Mouse (Mus musculus) forebrain, postnatal 0 days (tissue): ENCODE measurements around the gene Zcchc17. TPM values are rescaled to one million over a fixed set of nuclear protein-coding genes. Genes with fewer than 3 reads are reported as not detected.

Experiments used
- ATAC-seq: fragments of 200-750 bp; cut with Nextera tagmentation; 2 replicates; pipeline ENCODE4 v1.8.0; 2017; ENCODE audit warnings: mild to moderate bottlenecking, moderate library complexity
- DNase-seq: peaks from one replicate; pipeline ENCODE4 v3.0.0-alpha.2; 2015
- H3K27ac ChIP-seq: fragments of 300-500 bp; sonication (generic); 2 replicates; pipeline ENCODE4 v1.5.1; 2014; ENCODE audit warnings: low read depth, mild to moderate bottlenecking, antibody characterized with exemption, low read length, moderate library complexity, mixed read lengths
- H3K27me3 ChIP-seq: fragments of 300-500 bp; sonication (generic); 2 replicates; pipeline ENCODE4 v1.6.1; 2014; ENCODE audit warnings: mild to moderate bottlenecking, low read length, mixed read lengths; ENCODE audit not compliant: insufficient read depth
- H3K36me3 ChIP-seq: fragments of 300-500 bp; sonication (generic); 2 replicates; pipeline ENCODE4 v1.6.1; 2014; ENCODE audit warnings: mild to moderate bottlenecking, moderate library complexity; ENCODE audit not compliant: insufficient read depth
- H3K4me1 ChIP-seq: fragments of 300-500 bp; sonication (generic); 2 replicates; pipeline ENCODE4 v1.6.1; 2014; ENCODE audit warnings: antibody characterized with exemption; ENCODE audit not compliant: insufficient read depth
- H3K4me2 ChIP-seq: fragments of 300-500 bp; sonication (generic); 2 replicates; pipeline ENCODE4 v1.6.1; 2014; ENCODE audit warnings: low read depth, mild to moderate bottlenecking, moderate library complexity
- H3K4me3 ChIP-seq: fragments of 300-500 bp; sonication (generic); 2 replicates; pipeline ENCODE4 v1.5.1; 2014; ENCODE audit warnings: low read depth, low read length, mixed read lengths
- H3K9ac ChIP-seq: fragments of 300-500 bp; sonication (generic); 2 replicates; pipeline ENCODE4 v1.6.1; 2014; ENCODE audit warnings: mild to moderate bottlenecking
- H3K9me3 ChIP-seq: fragments of 300-500 bp; sonication (generic); 2 replicates; pipeline ENCODE4 v1.6.1; 2016; ENCODE audit warnings: low read length
- CTCF ChIP-seq: sonication (generic); IDR thresholded peaks from 2 replicates; pipeline ENCODE4 v1.5.1; 2016; ENCODE audit warnings: antibody characterized with exemption, control low read depth, low read depth
- WGBS: fragments of 180-500 bp; shearing (Covaris S2); extraction: QIAGEN DNeasy Blood & Tissue Kit; methylation state at CpG from one replicate; pipeline ENCODE4 v1.1.7; 2014; 5-methylcytosine and 5-hydroxymethylcytosine counted together
- polyA plus RNA-seq: library from polyadenylated mRNA; unstranded; fragments of >200 nt; fragmentation: Nextera tagmentation; extraction: Ambion mirVana; gene quantifications from 2 replicates; pipeline ENCODE4 v1.2.1, GENCODE M21; 2015
- total RNA-seq: library from RNA; depleted of rRNA; stranded (reverse); fragments of >200 nt; gene quantifications from 2 replicates; pipeline ENCODE4 v1.2.3, GENCODE M21; 2014

Gene Zcchc17
- total and polyA plus RNA-seq, 2 experiments from 2014 or later: 41.3 to 97.8 TPM

GRCm38 (mm10) chr4:130341691-130342090, 18.1 kb downstream of the Zcchc17 start:
- H3K9ac ChIP-seq: no peak overlapping the region
- H3K9me3 ChIP-seq: no peaks in the 10 kb centered on the region
- H3K4me3 ChIP-seq: no peak overlapping the region
- no peak overlapping the region for H3K4me2 ChIP-seq
- peak; percentile 85 for TF ChIP-seq CTCF
- no peak overlapping the region for H3K27ac ChIP-seq
- H3K36me3 ChIP-seq: peaks cover 33% of the 10 kb centered on the region
- DNase-seq: peak; percentile 71
- no peaks in the 10 kb centered on the region for H3K27me3 ChIP-seq
- no peaks in the 10 kb centered on the region for H3K4me1 ChIP-seq
- 0 out of 2 replicates have a peak, but pooled peaks have one; percentile 42 for ATAC-seq
- WGBS: 25% methylated on average over 4 of the region's 4 CpGs

GRCm38 (mm10) chr4:130335867-130336266, 23.9 kb downstream of the Zcchc17 start:
- Histone ChIP-seq H3K4me3 (no peak overlapping the region), H3K4me2 (no peak overlapping the region), H3K27me3 (no peaks in the 10 kb centered on the region), H3K27ac (no peak overlapping the region), H3K9ac (no peak overlapping the region), H3K4me1 (no peaks in the 10 kb centered on the region), H3K36me3 (peaks cover 48% of the 10 kb centered on the region), H3K9me3 (no peaks in the 10 kb centered on the region)
- ATAC-seq (no peak), DNase-seq (no peak)
- TF ChIP-seq CTCF: no peak
- 93% methylated on average over 5 of the region's 5 CpGs for WGBS

GRCm38 (mm10) chr4:130327366-130327765, 32.4 kb downstream of the Zcchc17 start:
- DNase-seq (no peak), ATAC-seq (no peak)
- Histone ChIP-seq H3K4me2 (no peak overlapping the region), H3K9ac (no peak overlapping the region), H3K4me1 (no peaks in the 10 kb centered on the region), H3K27me3 (no peaks in the 10 kb centered on the region), H3K4me3 (no peak overlapping the region), H3K9me3 (no peaks in the 10 kb centered on the region), H3K27ac (no peak overlapping the region), H3K36me3 (peaks cover 59% of the 10 kb centered on the region)
- WGBS: 77% methylated on average over 9 of the region's 9 CpGs
- TF ChIP-seq CTCF: no peak

GRCm38 (mm10) chr4:130325446-130325845, 34.3 kb downstream of the Zcchc17 start:
- Histone ChIP-seq H3K4me2 (no peak overlapping the region), H3K27me3 (no peaks in the 10 kb centered on the region), H3K4me1 (no peaks in the 10 kb centered on the region), H3K36me3 (peaks cover 63% of the 10 kb centered on the region), H3K4me3 (no peak overlapping the region), H3K27ac (no peak overlapping the region), H3K9ac (no peak overlapping the region), H3K9me3 (no peaks in the 10 kb centered on the region)
- WGBS: 98% methylated on average over 2 of the region's 2 CpGs
- DNase-seq (no peak), ATAC-seq (no peak)
- TF ChIP-seq CTCF: peak; percentile 16

- no peak overlapping the region for H3K4me2 ChIP-seq
- no peaks in the 10 kb centered on the region for H3K4me1 ChIP-seq
- no peak overlapping the region for H3K27ac ChIP-seq
- WGBS: 56% methylated on average over 5 of the region's 5 CpGs
- H3K9ac ChIP-seq: no peak overlapping the region
- TF ChIP-seq CTCF: no peak
- ATAC-seq (no peak), DNase-seq (no peak)
- no peaks in the 10 kb centered on the region for H3K27me3 ChIP-seq
- H3K9me3 ChIP-seq: no peaks in the 10 kb centered on the region
- H3K4me3 ChIP-seq: no peak overlapping the region
- H3K36me3 ChIP-seq: peaks cover 58% of the 10 kb centered on the region
These were observed 36.1 kb downstream of the Zcchc17 start for GRCm38 (mm10) chr4:130323607-130324006.

- Histone ChIP-seq H3K4me3 (no peak overlapping the region), H3K4me1 (no peaks in the 10 kb centered on the region), H3K27me3 (no peaks in the 10 kb centered on the region), H3K4me2 (no peak overlapping the region), H3K9me3 (no peaks in the 10 kb centered on the region), H3K9ac (no peak overlapping the region), H3K27ac (no peak overlapping the region), H3K36me3 (peaks cover 56% of the 10 kb centered on the region)
- ATAC-seq (no peak), DNase-seq (no peak)
- TF ChIP-seq CTCF: no peak
- WGBS: 92% methylated on average over 1 of the region's 1 CpGs
These were observed 36.6 kb downstream of the Zcchc17 start for GRCm38 (mm10) chr4:130323165-130323564.

- ATAC-seq (no peak), DNase-seq (no peak)
- no peak overlapping the region for H3K4me2 ChIP-seq
- H3K36me3 ChIP-seq: peaks cover 56% of the 10 kb centered on the region
- no peak for TF ChIP-seq CTCF
- 78% methylated on average over 7 of the region's 7 CpGs for WGBS
- no peak overlapping the region for H3K9ac ChIP-seq
- H3K27ac ChIP-seq: no peak overlapping the region
- H3K4me3 ChIP-seq: no peak overlapping the region
- no peaks in the 10 kb centered on the region for H3K4me1 ChIP-seq
- no peaks in the 10 kb centered on the region for H3K9me3 ChIP-seq
- H3K27me3 ChIP-seq: no peaks in the 10 kb centered on the region
These were observed 37.2 kb downstream of the Zcchc17 start for GRCm38 (mm10) chr4:130322567-130322966.

GRCm38 (mm10) chr4:130321640-130322039, 38.1 kb downstream of the Zcchc17 start:
- Histone ChIP-seq H3K4me1 (no peaks in the 10 kb centered on the region), H3K9ac (no peak overlapping the region), H3K27ac (no peak overlapping the region), H3K9me3 (no peaks in the 10 kb centered on the region), H3K36me3 (peaks cover 56% of the 10 kb centered on the region), H3K4me2 (no peak overlapping the region), H3K4me3 (no peak overlapping the region), H3K27me3 (no peaks in the 10 kb centered on the region)
- ATAC-seq (no peak), DNase-seq (no peak)
- WGBS: 91% methylated on average over 7 of the region's 7 CpGs
- no peak for TF ChIP-seq CTCF
